Mouse (Mus musculus) MEL (cell line): ENCODE measurements around the gene Nwd1. TPM values are rescaled to one million over a fixed set of nuclear protein-coding genes. Genes with fewer than 3 reads are reported as not detected.
A peak's percentile ranks its signal among the peaks of the same experiment; 100 is the strongest.

Source experiments
- DNase-seq: peaks from one replicate; pipeline ENCODE4 v3.0.0; 2011; ENCODE audit warnings: low read depth, low spot score
- H3K27ac ChIP-seq: 2 replicates; pipeline ENCODE4 v1.5.1; 2012; ENCODE audit warnings: low read depth, mild to moderate bottlenecking, control low read depth, low read length, moderate library complexity; ENCODE audit not compliant: control insufficient read depth
- H3K27me3 ChIP-seq, 2 experiments: fragments of 150-350 bp in 1 of 2; sonication (generic) in 1 of 2; 2 replicates each; pipeline ENCODE4 v1.6.1; 2012; ENCODE audit warnings: low read length in 2 of 2, mild to moderate bottlenecking in 2 of 2, improper control_type of control experiment in 1 of 2, moderate library complexity in 1 of 2; ENCODE audit not compliant: insufficient read depth in 2 of 2, control insufficient read depth in 1 of 2
- H3K36me3 ChIP-seq, 2 experiments: 2 replicates each; pipeline ENCODE4 v1.6.1; 2012 to 2014; ENCODE audit warnings: low read length in 2 of 2, improper control_type of control experiment in 1 of 2, inconsistent platforms in 1 of 2, mild to moderate bottlenecking in 1 of 2; ENCODE audit not compliant: insufficient read depth in 2 of 2, control insufficient read depth in 1 of 2
- H3K4me1 ChIP-seq, 2 experiments: fragments of 150-350 bp in 1 of 2; sonication (generic) in 1 of 2; 2 replicates each; pipeline ENCODE4 v1.6.1; 2012; ENCODE audit warnings: low read length in 2 of 2, improper control_type of control experiment in 1 of 2, mild to moderate bottlenecking in 1 of 2; ENCODE audit not compliant: insufficient read depth in 2 of 2, control insufficient read depth in 1 of 2
- H3K4me3 ChIP-seq, 2 experiments: fragments of 150-350 bp in 1 of 2; sonication (generic) in 1 of 2; 2 replicates each; pipeline ENCODE4 v1.5.1; 2012; ENCODE audit warnings: low read depth in 2 of 2, low read length in 2 of 2, mild to moderate bottlenecking in 2 of 2, moderate library complexity in 2 of 2, control low read depth in 1 of 2, improper control_type of control experiment in 1 of 2; ENCODE audit not compliant: control insufficient read depth in 1 of 2, insufficient read depth in 1 of 2
- H3K79me2 ChIP-seq: 2 replicates; pipeline ENCODE4 v1.6.1; 2012; ENCODE audit warnings: mild to moderate bottlenecking, low read length, moderate library complexity; ENCODE audit not compliant: control insufficient read depth, poor library complexity, insufficient read depth
- H3K9ac ChIP-seq: 2 replicates; pipeline ENCODE4 v1.6.1; 2012; ENCODE audit warnings: low read depth, mild to moderate bottlenecking, control low read depth, low read length, moderate library complexity; ENCODE audit not compliant: control insufficient read depth, poor library complexity, severe bottlenecking
- H3K9me3 ChIP-seq: fragments of 150-350 bp; sonication (generic); replicated peaks from 2 replicates; pipeline ENCODE4 v1.6.1; 2012; ENCODE audit warnings: mild to moderate bottlenecking, low read length, improper control_type of control experiment, moderate library complexity; ENCODE audit not compliant: insufficient read depth
- BHLHE40 ChIP-seq: IDR thresholded peaks from 2 replicates; pipeline ENCODE4 v1.6.1; 2012; ENCODE audit warnings: low read depth, mild to moderate bottlenecking, inconsistent platforms, low read length, improper control_type of control experiment, borderline replicate concordance
- CTCF ChIP-seq, 3 experiments: IDR thresholded peaks in 2 of 3; conservative IDR thresholded peaks in 1 of 3; 2 replicates each; pipeline ENCODE4 v1.5.1; 2011 to 2012; ENCODE audit warnings: low read length in 3 of 3, low read depth in 2 of 3, mild to moderate bottlenecking in 2 of 3, improper control_type of control experiment in 1 of 3, inconsistent platforms in 1 of 3, mixed read lengths in 1 of 3, moderate library complexity in 1 of 3; ENCODE audit not compliant: control insufficient read depth in 1 of 3, insufficient read depth in 1 of 3, poor library complexity in 1 of 3, severe bottlenecking in 1 of 3
- EP300 ChIP-seq, 2 experiments: IDR thresholded peaks; 2 replicates each; pipeline ENCODE4 v1.6.1; 2011; ENCODE audit warnings: improper control_type of control experiment in 2 of 2, low read length in 2 of 2, low read depth in 1 of 2, mild to moderate bottlenecking in 1 of 2
- HCFC1 ChIP-seq: IDR thresholded peaks from 2 replicates; pipeline ENCODE4 v1.6.1; 2012; ENCODE audit warnings: low read depth, mild to moderate bottlenecking, inconsistent platforms, low read length, improper control_type of control experiment, moderate library complexity
- JUND ChIP-seq: IDR thresholded peaks from 2 replicates; pipeline ENCODE4 v1.6.1; 2011; ENCODE audit warnings: low read depth, mild to moderate bottlenecking, improper control_type of control experiment, low read length
- KAT2A ChIP-seq: conservative IDR thresholded peaks from 2 replicates; pipeline ENCODE4 v1.6.1; 2012; ENCODE audit warnings: low read depth, low read length, improper control_type of control experiment, inconsistent platforms
- MAZ ChIP-seq: IDR thresholded peaks from 2 replicates; pipeline ENCODE4 v1.6.1; 2012; ENCODE audit warnings: low read depth, mild to moderate bottlenecking, inconsistent platforms, low read length, improper control_type of control experiment
- MEF2A ChIP-seq: IDR thresholded peaks from 2 replicates; pipeline ENCODE4 v1.6.1; 2014; ENCODE audit warnings: low read depth, mild to moderate bottlenecking, inconsistent platforms, low read length, improper control_type of control experiment; ENCODE audit not compliant: poor library complexity, insufficient replicate concordance, severe bottlenecking; ENCODE audit errors: extremely low read depth
- MYB ChIP-seq: IDR thresholded peaks from 2 replicates; pipeline ENCODE4 v1.6.1; 2011; ENCODE audit warnings: mild to moderate bottlenecking, low read depth, low read length, improper control_type of control experiment
- MYC ChIP-seq: IDR thresholded peaks from 2 replicates; pipeline ENCODE4 v1.6.1; 2011; ENCODE audit warnings: low read depth, mild to moderate bottlenecking, low read length, improper control_type of control experiment, moderate library complexity
- POLR2AphosphoS5 ChIP-seq: IDR thresholded peaks from 2 replicates; pipeline ENCODE4 v1.6.1; 2012; ENCODE audit warnings: low read depth, borderline replicate concordance, mild to moderate bottlenecking, inconsistent platforms, low read length, moderate library complexity, mixed read lengths
- SIN3A ChIP-seq: IDR thresholded peaks from 2 replicates; pipeline ENCODE4 v1.6.1; 2012; ENCODE audit warnings: low read length, improper control_type of control experiment, inconsistent platforms
- TAL1 ChIP-seq: IDR thresholded peaks from 2 replicates; pipeline ENCODE4 v1.6.1; 2012; ENCODE audit warnings: mild to moderate bottlenecking, inconsistent platforms, low read length, moderate library complexity, mixed read lengths
- TBP ChIP-seq: IDR thresholded peaks from 2 replicates; pipeline ENCODE4 v1.8.0; 2011; ENCODE audit warnings: low read depth, low read length, improper control_type of control experiment
- TCF12 ChIP-seq: IDR thresholded peaks from 2 replicates; pipeline ENCODE4 v1.6.1; 2014; ENCODE audit warnings: low read depth, mild to moderate bottlenecking, inconsistent platforms, low read length, improper control_type of control experiment, moderate library complexity
- UBTF ChIP-seq: IDR thresholded peaks from 2 replicates; pipeline ENCODE4 v1.6.1; 2012; ENCODE audit warnings: low read depth, mild to moderate bottlenecking, inconsistent platforms, low read length, improper control_type of control experiment, moderate library complexity, borderline replicate concordance; ENCODE audit not compliant: insufficient read depth
- USF1 ChIP-seq: IDR thresholded peaks from 2 replicates; pipeline ENCODE4 v1.6.1; 2014; ENCODE audit warnings: low read depth, mild to moderate bottlenecking, inconsistent platforms, low read length, improper control_type of control experiment, moderate library complexity
- USF2 ChIP-seq, 2 experiments: IDR thresholded peaks; 2 replicates each; pipeline ENCODE4 v1.6.1; 2011 to 2012; ENCODE audit warnings: improper control_type of control experiment in 2 of 2, low read length in 2 of 2, borderline replicate concordance in 1 of 2, inconsistent platforms in 1 of 2, low read depth in 1 of 2, mild to moderate bottlenecking in 1 of 2; ENCODE audit not compliant: insufficient read depth in 1 of 2
- ZNF384 ChIP-seq: IDR thresholded peaks from 2 replicates; pipeline ENCODE4 v1.6.1; 2012; ENCODE audit warnings: low read depth, mild to moderate bottlenecking, inconsistent platforms, low read length, improper control_type of control experiment
- polyA plus RNA-seq, 2 experiments: library from polyadenylated mRNA; stranded (reverse) in 1 of 2; unstranded in 1 of 2; fragments of >175 nt in 1 of 2; fragments of >200 nt in 1 of 2; gene quantifications; 2 replicates each; pipeline versions ENCODE4 v1.2.1 to v1.2.4; 2012; ENCODE audit warnings: low replicate concordance in 2 of 2, low read depth in 1 of 2; ENCODE audit not compliant: insufficient read length in 2 of 2, insufficient read depth in 1 of 2, missing spikeins in 1 of 2
- total RNA-seq: library from RNA; depleted of rRNA; stranded (reverse); fragments of 300-350 nt; gene quantifications from 2 replicates; pipeline ENCODE4 v1.2.3, GENCODE M21; 2012

Nwd1 gene
- total and polyA plus RNA-seq, 3 experiments = 0.03 TPM; not detected in 2

- TF ChIP-seq MEF2A = no peak
- TF ChIP-seq TAL1 = no peak
- no peak for TF ChIP-seq UBTF
These were observed at the start of gene Nwd1 (continued) for GRCm38 (mm10) chr8:72646060-72646767.

DNA sequence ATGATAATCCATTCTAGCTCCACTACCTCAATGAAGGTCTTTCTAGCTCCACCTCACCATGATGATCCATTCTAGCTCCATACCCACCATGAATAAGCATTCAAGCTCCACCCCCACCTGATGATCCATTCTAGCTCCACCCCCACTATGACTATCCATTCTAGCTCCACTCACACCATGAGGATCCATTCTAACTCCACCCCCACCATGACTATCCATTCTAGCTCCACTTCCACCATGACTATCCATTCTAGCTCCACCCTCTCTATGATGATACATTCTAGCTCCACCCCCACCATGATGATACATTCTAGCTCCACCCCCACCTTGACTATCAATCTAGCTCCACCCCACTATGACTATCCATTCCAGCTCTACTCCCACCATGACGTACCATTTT is 3.6 kb upstream of the Nwd1 start:
- H3K36me3 ChIP-seq = peaks cover 0 to 5% of the 10 kb centered on the region in 2 experiments; a peak in 1 of 4 replicates
- no peak overlapping the region for H3K4me3 ChIP-seq
- H3K27me3 ChIP-seq = no peaks in the 10 kb centered on the region
- H3K4me1 ChIP-seq = peaks cover 0 to 5% of the 10 kb centered on the region in 2 experiments; a peak in 2 of 4 replicates
- no peak for TF ChIP-seq HCFC1
- TF ChIP-seq UBTF = no peak
- no peak for TF ChIP-seq KAT2A
- no peak for TF ChIP-seq MAZ
- no peak for TF ChIP-seq USF2 (IDR thresholded peaks at IDR 0.05; ENCODE audit: borderline replicate concordance in 1 of 2, insufficient read depth in 1 of 2, low read depth in 1 of 2, low read length in 2 of 2)
- no peak for TF ChIP-seq EP300 (IDR thresholded peaks at IDR 0.05; ENCODE audit: low read depth in 1 of 2, low read length in 2 of 2)
- TF ChIP-seq POLR2AphosphoS5 = no peak
- TF ChIP-seq MYC = no peak
- TF ChIP-seq SIN3A = no peak
- no peak for TF ChIP-seq TCF12
- TF ChIP-seq ZNF384 = no peak
- no peak for TF ChIP-seq TBP
- TF ChIP-seq USF1 = no peak
- no peak for TF ChIP-seq CTCF (IDR thresholded peaks at IDR 0.05 in 2 of 3, conservative IDR thresholded peaks at IDR 0.05 in 1 of 3; ENCODE audit: control insufficient read depth in 1 of 3, insufficient read depth in 1 of 3, low read depth in 2 of 3, low read length in 3 of 3, poor library complexity in 1 of 3, severe bottlenecking in 1 of 3)
- no peak for TF ChIP-seq BHLHE40
- TF ChIP-seq JUND = no peak
- no peak for TF ChIP-seq MYB
- H3K9me3 ChIP-seq = no peaks in the 10 kb centered on the region
- peak; percentile 53 for DNase-seq
- H3K27ac ChIP-seq = no peak overlapping the region
- no peak overlapping the region for H3K9ac ChIP-seq
- H3K79me2 ChIP-seq = no peaks in the 10 kb centered on the region
